In genomic region chr1:164682426-164682825, GRCm38 (mm10) we compare ENCODE assay signal across 11 mouse cellular contexts.
"Had no signal": no experiment of that assay in that cellular context is flagged by ENCODE, and none has a peak within 500 bp of the region (broad histone marks: within the 10 kb centered on the region; RNA-seq: fewer than 3 reads in every experiment).

No protein-coding gene starts in this region.

- H3K4me3 ChIP-seq: limb, embryonic 10.5 days; liver, embryonic 15.5 days; midbrain, embryonic 13.5 days; myocyte had no signal

- H3K9me3 ChIP-seq: limb, embryonic 10.5 days; liver, embryonic 15.5 days; midbrain, embryonic 13.5 days had no signal

- H3K27ac ChIP-seq: limb, embryonic 10.5 days; liver, embryonic 15.5 days; midbrain, embryonic 13.5 days had no signal

- H3K4me2 ChIP-seq: liver, embryonic 11.5 days; liver, embryonic 15.5 days; midbrain, embryonic 13.5 days had no signal

- H3K4me1 ChIP-seq: limb, embryonic 10.5 days; liver, embryonic 15.5 days; midbrain, embryonic 13.5 days had no signal

- H3K36me3 ChIP-seq: limb, embryonic 10.5 days; liver, embryonic 15.5 days; midbrain, embryonic 13.5 days had no signal

- H3K27me3 ChIP-seq: liver, embryonic 15.5 days; midbrain, embryonic 13.5 days had no signal

- ATAC-seq: midbrain, embryonic 13.5 days had no signal

- DNase-seq: kidney, adult 8-10 months; kidney, postnatal 25 days; lung, postnatal 14 days; retina, postnatal 1 day; right cerebral cortex, postnatal 25 days; thymus, postnatal 4 days had no signal

- H3K9ac ChIP-seq: liver, embryonic 15.5 days; midbrain, embryonic 13.5 days had no signal
